Mouse (Mus musculus) cerebellum, postnatal 14 days (tissue): ENCODE measurements around the gene Ddx23.

Experiments
- DNase-seq, 2 experiments: peaks; one replicate each; pipeline ENCODE4 v3.0.0; 2021; ENCODE audit warnings: mixed read lengths in 2 of 2

The Ddx23 gene

GRCm38 (mm10) chr15:98662567-98663545 is at the start of gene Ddx23:
Ddx23 (minus strand) TSS chr15:98662894.
- DNase-seq, result peak; percentile 96 to 97

GRCm38 (mm10) chr15:98710442-98710841 is 47.7 kb upstream of the Ddx23 start:
- peak; percentile 81 to 91 for DNase-seq

- peak; percentile 86 to 91 for DNase-seq
These were observed 45.2 kb upstream of the Ddx23 start, which contains the start of gene Ccdc65 for GRCm38 (mm10) chr15:98707766-98708372. Ccdc65 (plus strand) TSS chr15:98708207.

GRCm38 (mm10) chr15:98704312-98704711 is 41.6 kb upstream of the Ddx23 start:
- no peak for DNase-seq

GRCm38 (mm10) chr15:98699190-98700105 is 36.8 kb upstream of the Ddx23 start:
- peak; percentile 91 to 92 for DNase-seq

GRCm38 (mm10) chr15:98696216-98696615 is 33.5 kb upstream of the Ddx23 start:
- no peak for DNase-seq

- no peak for DNase-seq
These were observed 33.0 kb upstream of the Ddx23 start for GRCm38 (mm10) chr15:98695726-98696125.

- no peak for DNase-seq
These were observed 29.5 kb upstream of the Ddx23 start for GRCm38 (mm10) chr15:98692171-98692715.

GRCm38 (mm10) chr15:98691486-98692147 is 28.9 kb upstream of the Ddx23 start:
- no peak for DNase-seq

- DNase-seq, result no peak
These were observed 27.0 kb upstream of the Ddx23 start for GRCm38 (mm10) chr15:98689682-98690081.

GRCm38 (mm10) chr15:98685926-98686325 is 23.2 kb upstream of the Ddx23 start:
- DNase-seq, result peak in 1 of 2 experiments; percentile 44

- no peak for DNase-seq
These were observed 21.1 kb upstream of the Ddx23 start for GRCm38 (mm10) chr15:98683746-98684145.

GRCm38 (mm10) chr15:98683177-98683576 is 20.5 kb upstream of the Ddx23 start:
- DNase-seq, result no peak

GRCm38 (mm10) chr15:98681633-98682032 is 18.9 kb upstream of the Ddx23 start:
- DNase-seq, result no peak

GRCm38 (mm10) chr15:98680660-98681059 is 18.0 kb upstream of the Ddx23 start:
- DNase-seq, result no peak

- DNase-seq, result no peak
These were observed 15.3 kb upstream of the Ddx23 start for GRCm38 (mm10) chr15:98677977-98678376.

- DNase-seq, result peak; percentile 88
These were observed 14.4 kb upstream of the Ddx23 start, which contains the start of gene Rnd1 for GRCm38 (mm10) chr15:98676940-98677728. Rnd1 (minus strand) TSS chr15:98677461.

- DNase-seq, result peak; percentile 62 to 71
These were observed 13.8 kb upstream of the Ddx23 start for GRCm38 (mm10) chr15:98676471-98676870.

- DNase-seq, result no peak
These were observed 13.0 kb upstream of the Ddx23 start for GRCm38 (mm10) chr15:98675634-98676250.

- no peak for DNase-seq
These were observed 12.4 kb upstream of the Ddx23 start for GRCm38 (mm10) chr15:98674994-98675545.
